Mouse (Mus musculus) layer of hippocampus, postnatal 25 days (tissue): Measurements from ENCODE around the gene Tbc1d10b. TPM values are rescaled to one million over a fixed set of nuclear protein-coding genes. Genes with fewer than 3 reads are reported as not detected.
A peak's percentile ranks its signal among the peaks of the same experiment; 100 is the strongest.
"Not testable (repeated sequence)": the region's sequence is repeated elsewhere in the genome, so short reads cannot be mapped to it uniquely, and the experiment has no call there.

Experiments
- DNase-seq, 2 experiments: peaks; one replicate each; pipeline ENCODE4 v3.0.0; 2022; ENCODE audit warnings: mixed read lengths in 2 of 2, low spot score in 1 of 2; ENCODE audit errors: extremely low spot score in 1 of 2
- total RNA-seq, 2 experiments: library from RNA; stranded (reverse); gene quantifications; 2 replicates each; pipeline ENCODE4 v1.2.3; 2021

Tbc1d10b gene
- total RNA-seq, 2 experiments from 2014 or later = 97.2 to 99.9 TPM

- DNase-seq = peak; percentile 82 to 84
Measured at GRCm38 (mm10) chr7:127208553-127209438, 528 bp upstream of the Tbc1d10b start, which contains the start of gene Mylpf. Gene Mylpf (plus strand): TSS chr7:127208890.

DNA sequence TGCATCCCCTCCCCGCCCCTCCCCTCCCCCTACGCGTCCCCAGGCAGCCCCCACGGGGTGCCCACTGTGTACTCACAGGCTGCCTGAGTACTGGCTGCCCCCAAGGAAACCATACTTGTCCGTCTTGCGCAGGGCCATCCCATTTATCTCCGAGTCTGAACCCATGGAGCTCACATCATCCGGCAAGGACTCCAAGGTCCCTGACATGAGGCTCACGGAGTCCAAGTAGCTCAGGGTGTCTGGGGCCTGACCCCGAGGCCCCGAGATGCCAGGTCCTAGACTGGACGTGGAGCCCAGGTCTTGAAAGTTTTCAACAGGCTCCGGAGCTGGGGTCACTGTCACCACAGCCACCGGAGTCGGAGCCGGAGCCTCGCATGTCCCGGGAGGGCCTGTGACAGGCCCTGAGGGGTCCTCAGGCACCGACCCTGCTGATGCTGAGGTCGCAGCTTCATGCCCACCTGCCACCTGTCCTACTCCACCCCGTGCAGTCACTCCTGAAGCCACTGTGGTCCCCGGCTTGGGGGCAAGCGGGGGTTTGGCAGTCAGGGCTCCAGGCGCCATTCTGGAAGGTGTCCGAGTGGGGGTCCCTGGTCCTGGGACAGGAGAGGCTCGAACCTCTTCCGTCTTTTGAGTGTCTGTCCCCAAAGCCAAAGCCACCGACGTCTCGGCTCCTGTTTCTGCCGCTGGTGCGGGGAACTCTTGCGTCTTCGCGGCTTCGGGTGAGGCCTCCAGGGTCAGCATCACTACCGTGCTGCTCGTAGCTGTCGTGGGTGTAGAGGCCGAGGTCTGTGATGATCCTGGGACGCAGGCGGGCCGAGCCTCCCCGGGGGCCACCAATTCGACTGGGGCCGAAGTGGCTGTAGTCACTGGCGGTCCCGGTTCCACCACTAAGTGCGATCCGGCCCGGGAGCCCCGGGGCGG, 634 bp downstream of the Tbc1d10b start:
- DNase-seq = no peak

GRCm38 (mm10) chr7:127206606-127207005, 1.7 kb downstream of the Tbc1d10b start:
- DNase-seq = no peak

DNA sequence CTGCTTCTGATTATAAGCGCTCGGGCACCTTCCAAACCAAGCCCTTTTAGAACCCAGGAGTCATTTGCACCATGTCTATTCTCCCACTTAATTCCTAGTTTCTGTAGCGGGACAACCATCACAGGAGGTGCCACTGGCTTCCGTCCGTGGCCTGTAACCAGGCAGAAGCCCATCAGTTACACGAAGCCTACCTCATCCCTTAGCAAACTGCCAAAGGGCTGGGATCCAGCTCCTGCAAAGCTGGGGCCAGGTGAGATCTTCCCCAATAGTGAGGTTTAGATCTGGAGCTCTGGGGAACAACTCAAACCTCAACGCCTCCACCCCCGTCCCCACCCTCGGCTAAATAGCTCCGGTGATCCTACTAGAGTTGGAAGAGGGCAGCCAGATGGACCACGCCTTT, 11.8 kb downstream of the Tbc1d10b start:
- DNase-seq = no peak

DNA sequence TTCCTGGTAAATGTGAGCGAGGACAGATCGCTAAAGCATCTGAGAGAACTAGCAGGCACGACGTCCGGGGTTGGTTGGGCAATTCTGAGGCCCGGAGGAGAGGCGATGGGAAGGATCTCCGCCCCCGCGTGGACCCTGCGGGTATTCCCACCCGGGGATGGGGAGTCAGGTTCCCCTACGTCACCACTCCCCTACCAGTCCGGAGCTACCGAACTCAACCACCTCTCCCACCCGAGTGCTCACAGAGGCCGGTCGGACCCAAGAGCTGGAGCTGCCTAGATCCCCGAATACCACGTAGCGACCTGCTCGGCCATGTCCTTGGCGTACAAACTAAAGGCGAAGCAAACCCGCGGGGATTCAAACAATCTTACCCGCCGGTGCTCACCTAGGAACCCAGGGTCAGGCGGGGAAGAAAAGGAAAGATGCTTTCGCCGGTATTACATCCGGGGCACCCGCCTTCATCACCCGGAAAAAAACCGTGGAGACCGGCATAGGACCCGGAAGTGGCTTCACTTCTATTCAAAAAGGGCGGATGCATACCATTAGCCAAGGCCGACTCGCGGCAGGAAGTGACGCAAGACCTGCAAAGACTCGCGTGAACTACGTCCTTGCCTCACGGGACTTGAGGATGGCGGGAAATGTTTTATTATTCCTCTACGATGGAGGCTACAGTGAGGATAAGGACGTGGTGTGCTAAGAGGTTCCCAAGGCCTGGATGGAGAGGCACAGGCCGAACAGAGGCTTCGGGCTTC, 12.5 kb downstream of the Tbc1d10b start, which contains the start of gene Cd2bp2:
Cd2bp2 (minus strand) TSS at position 507 of the 752 bp plus-strand sequence.
- peak; percentile 82 to 89 for DNase-seq

- DNase-seq = no peak
Measured at GRCm38 (mm10) chr7:127194633-127195029, 13.6 kb downstream of the Tbc1d10b start.

GRCm38 (mm10) chr7:127194011-127194632, 14.1 kb downstream of the Tbc1d10b start:
- no peak for DNase-seq

DNA sequence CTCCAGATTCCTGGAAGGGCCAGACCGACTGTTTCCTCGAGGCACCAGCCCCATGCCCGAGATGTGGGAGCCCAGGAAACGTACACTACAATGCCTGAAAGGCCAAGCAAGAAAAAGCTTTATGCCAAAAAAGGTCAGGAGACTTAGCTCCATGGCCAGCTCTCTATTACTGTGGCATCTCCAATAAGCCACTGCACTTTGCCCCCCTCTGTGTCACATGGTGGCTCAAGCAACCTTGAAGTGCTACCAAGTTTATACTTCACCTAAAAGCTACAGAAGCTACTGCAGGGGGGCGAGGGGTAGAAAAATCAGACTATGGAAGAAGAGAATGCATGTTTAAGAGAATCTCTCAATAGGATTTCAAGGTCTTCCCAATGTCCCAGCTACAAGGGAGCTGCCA, 15.3 kb downstream of the Tbc1d10b start:
- no peak for DNase-seq

GRCm38 (mm10) chr7:127190672-127191071, 17.6 kb downstream of the Tbc1d10b start:
- DNase-seq = no peak

DNA sequence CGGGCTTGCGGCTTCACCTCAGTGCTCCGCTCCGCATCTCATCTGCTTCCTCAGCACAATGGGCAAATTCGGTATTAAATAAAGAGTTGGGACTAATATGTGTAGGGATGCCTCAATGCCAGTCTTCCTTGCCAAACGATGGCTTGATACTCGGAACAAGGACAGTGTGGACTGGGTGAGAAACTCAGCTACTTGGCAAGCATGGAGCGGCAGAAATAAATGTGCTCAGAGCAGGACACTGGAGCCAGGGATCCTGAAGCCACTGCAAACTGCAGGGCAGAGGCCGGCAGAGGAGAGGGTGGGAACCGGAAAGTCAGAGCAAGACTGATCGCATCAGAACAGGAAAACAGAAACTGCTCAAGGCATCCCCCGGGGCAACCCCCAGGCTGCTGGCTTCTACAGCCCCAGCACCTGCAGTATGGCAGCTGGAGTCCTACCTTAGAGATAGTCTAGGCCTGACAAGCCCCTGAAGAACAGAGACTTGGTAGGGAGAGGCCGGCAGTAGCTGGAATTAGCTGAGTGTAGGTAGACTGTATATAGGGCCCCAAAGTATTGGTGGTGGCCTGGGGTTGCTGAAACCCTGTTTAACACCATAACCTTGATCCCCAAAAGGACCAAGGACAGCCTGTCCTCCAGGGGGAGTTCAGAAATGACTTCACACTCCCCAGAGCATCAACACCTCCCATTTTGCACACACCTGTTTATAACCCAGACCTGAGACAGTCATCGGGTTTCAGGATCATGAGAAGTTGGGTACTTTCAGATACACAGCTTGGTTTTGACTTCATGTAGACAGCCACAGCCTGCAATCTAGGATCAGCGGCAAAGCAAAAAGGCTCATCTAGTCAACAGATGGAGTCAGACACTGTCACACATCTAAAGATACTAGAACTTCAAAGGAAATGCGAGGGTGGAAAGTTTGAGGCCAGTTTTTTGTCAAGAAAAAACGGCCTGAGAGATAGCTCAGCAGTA, 19.7 kb downstream of the Tbc1d10b start:
- DNase-seq = no peak

GRCm38 (mm10) chr7:127187351-127187750, 20.9 kb downstream of the Tbc1d10b start:
- no peak for DNase-seq

DNA sequence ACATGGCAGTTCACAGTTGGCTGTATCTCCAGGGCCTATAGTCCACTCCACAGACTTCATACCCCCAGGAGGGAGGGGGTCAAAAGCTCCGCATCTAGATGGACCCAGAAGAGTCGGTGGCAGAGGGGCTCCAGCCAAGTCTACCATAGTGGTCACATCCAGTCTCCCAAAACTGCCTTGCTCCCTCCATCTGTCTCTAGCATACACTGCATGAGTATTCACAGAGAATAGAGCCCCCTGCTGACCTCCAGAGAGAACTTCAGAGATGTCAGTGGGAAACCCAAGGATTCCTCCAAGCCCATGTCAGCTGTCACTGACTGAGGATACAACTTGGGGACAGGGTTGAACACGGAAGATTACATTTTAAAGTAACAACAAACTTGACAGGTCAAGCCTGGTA, 22.7 kb downstream of the Tbc1d10b start:
- no peak for DNase-seq

GRCm38 (mm10) chr7:127184720-127185119, 23.5 kb downstream of the Tbc1d10b start:
- DNase-seq = no peak

GRCm38 (mm10) chr7:127183828-127184227, 24.4 kb downstream of the Tbc1d10b start:
- no peak for DNase-seq

DNA sequence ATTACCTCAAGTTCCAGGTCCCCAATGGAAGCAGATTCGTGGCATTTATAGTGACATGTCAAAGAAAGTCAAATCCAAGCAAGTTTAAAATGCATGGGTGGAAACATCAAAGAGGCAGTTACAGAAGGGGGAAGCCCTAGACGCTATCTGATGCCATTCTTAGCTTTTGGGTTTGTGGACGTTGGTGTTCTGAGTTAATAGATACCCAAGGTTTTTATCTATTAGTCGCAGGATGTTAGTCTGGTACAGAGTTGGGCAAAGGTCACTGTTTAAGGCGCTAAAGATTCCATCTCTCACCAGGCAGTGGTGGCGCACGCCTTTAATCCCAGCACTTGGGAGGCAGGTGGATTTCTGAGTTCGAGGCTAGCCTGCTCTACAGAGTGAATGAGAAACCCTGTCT, 24.9 kb downstream of the Tbc1d10b start:
- DNase-seq = no peak

DNA sequence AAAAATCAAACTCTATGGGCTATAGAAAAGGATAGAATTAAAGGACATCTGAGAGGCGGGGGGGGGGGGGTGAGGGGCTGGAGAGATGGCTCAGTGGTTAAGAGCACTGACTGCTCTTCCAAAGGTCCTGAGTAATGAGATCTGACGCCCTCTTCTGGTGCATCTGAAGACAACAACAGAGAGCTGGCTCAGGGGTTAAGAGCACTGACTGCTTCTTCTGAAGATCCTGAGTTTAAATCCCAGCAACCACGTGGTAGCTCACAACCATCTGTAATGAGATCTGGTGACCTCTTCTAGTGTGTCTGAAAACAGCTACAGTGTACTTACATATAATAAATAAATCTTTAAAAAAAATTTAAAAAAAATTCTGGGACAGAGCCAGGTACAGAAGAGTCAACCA, 26.5 kb downstream of the Tbc1d10b start:
- not testable (repeated sequence) for DNase-seq

- DNase-seq = no peak
Measured at GRCm38 (mm10) chr7:127180783-127181182, 27.5 kb downstream of the Tbc1d10b start.

GRCm38 (mm10) chr7:127176937-127177336, 31.3 kb downstream of the Tbc1d10b start:
- DNase-seq = no peak

GRCm38 (mm10) chr7:127166501-127166900, 41.8 kb downstream of the Tbc1d10b start:
- no peak for DNase-seq
